Mouse (Mus musculus): ENCODE data around the gene Dcp1b.

DNA sequence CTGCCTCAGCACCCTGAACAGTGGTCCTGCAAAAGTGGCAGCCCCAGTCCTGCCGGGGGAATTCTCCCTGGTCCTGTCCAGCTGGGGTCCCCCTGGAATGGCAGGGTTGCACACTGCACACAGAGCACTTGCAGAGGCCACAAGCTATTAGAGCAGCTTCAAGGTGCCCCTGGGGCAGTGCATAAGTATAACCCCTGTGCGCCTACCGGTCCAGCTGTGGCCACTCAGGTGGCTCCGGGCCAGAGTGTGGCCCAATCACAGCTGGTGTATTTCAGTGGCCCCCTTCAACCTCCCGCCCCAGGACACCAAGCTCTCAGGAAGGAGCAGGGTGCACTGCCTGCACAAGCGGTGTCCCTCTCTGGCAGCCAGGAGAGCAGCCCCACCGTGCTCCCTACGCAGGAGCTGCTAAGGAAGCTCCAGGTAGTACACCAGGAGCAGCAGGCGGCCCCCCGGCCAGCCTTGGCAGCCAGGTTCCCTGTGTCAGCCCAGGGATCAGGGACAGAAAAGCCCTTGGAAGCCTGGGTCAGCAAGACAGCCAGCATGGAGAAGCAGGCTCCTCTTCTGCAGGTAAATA is 40.1 kb downstream of the Dcp1b start:
- TF ChIP-seq CTCF (IDR thresholded peaks at IDR 0.05; ENCODE audit: insufficient read depth, low read length) (no peak), POLR2A (IDR thresholded peaks at IDR 0.05; ENCODE audit: borderline replicate concordance, extremely low read depth, low read depth, low read length) (no peak)
